Mouse (Mus musculus) thymus, postnatal 25 days (tissue): ENCODE measurements around the gene Rbms2.
"Not testable (repeated sequence)": the region's sequence is repeated elsewhere in the genome, so short reads cannot be mapped to it uniquely, and the experiment has no call there.

Experiments
- DNase-seq: peaks from one replicate; pipeline ENCODE4 v3.0.0; 2022

Gene Rbms2

DNA sequence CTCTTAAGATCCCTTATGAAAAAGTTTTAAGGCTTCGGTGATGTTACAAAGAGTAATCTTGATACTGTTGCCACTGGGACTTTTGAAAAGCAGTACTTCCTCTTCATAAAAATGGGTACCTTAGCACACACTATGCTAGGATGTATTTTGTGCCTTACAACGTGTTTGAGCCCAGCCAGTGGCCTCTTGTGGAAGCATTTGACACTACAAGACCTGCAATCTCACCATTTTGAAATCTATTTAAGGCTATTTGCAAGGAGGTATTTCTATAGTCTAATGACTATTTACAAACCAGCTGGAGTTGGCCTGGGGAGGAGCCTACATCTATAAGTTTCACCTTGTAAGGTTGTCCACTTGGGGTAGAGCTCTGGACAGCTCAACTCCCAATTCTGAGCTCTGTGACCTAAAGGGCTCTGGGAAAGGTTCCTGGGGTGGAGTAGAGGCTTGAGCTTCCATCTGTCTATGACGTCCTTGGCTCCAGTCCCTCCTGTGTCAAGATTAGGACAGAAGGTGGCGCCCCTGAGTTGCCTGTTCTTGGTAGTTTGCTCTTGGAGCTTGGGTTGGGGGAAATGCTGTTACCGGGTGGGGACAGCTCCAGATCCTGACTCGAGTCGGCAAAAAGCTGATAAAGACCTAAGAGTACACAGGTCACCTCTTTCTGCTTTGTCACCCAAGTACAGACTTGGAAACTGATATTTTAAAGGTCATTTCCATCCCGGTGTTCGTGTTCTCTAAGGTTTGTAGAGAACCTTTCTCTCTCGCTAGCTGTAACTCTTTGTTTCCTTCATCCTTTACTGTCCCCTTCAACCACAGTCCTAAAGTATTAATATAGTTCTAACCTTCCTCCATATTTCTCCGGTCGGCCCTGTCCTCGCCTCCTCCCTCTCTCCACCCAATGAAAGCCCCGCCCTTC, 89.2 kb downstream of the Rbms2 start:
- peak; percentile 94 for DNase-seq

DNA sequence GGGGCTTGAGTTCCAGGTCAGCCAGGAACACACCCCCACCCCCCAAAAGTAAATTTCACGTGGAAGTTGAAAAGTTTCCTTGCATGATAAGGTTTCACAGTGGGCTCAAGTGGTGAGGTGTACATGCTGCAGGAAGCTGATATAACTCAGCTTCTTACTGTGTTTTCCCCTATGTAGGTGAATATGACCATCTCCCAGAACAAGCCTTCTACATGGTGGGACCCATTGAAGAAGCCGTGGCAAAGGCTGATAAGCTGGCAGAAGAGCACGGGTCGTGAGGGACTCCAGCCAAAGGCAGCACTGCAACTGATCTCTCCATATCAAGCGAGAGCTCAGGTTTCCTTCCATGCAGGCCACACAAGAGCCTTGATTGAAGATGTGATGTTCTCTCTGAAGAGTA, 90.3 kb downstream of the Rbms2 start:
- no peak for DNase-seq

DNA sequence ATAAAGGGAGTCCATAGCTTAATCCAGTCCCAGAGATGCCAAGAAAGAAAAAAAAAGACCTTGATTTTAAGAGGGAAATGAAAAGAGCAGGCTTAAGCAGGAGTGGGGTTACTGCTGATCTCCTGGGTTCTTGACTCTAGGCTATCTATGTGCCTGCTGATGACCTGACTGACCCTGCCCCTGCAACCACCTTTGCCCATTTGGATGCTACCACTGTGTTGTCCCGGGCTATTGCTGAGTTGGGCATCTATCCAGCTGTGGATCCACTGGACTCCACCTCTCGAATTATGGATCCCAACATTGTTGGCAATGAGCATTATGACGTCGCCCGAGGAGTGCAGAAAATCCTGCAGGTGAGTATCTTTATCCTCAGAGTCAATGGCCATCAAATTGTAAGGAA, 91.9 kb downstream of the Rbms2 start:
- no peak for DNase-seq

DNA sequence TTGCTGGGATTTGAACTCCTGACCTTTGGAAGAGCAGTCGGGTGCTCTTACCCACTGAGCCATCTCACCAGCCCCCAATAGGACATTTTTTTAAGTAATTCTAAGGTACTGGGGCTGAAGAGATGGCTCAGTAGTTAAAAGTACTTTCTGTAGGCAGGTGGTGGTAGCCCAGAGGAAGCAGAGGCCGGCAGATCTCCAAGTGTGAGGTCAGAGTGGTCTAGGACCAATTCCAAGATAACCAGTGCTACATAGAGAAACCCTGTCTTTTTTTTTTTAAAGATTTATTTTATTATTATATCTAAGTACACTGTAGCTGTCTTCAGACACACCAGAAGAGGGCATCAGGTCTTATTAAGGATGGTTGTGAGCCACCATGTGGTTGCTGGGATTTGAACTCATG, 92.9 kb downstream of the Rbms2 start:
- DNase-seq, result not testable (repeated sequence)

DNA sequence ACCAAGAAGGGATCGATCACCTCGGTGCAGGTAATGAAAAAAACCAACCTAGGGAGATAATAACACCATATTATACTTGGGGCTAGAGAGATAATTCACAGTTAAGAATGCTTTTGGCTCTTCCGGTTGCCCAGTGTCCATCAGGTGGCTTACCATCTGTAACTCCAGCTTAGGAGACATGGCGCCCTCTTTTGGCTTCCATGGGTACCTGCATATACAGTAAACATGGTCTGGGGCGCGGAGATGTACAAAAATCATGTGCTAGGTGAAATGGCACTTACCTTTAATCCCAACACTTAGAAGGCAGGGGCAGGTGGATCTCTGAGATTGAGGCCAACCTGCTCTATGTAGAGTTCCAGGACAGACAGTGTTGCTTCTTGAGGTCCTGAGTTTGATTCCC, 93.7 kb downstream of the Rbms2 start:
- peak; percentile 38 for DNase-seq

DNA sequence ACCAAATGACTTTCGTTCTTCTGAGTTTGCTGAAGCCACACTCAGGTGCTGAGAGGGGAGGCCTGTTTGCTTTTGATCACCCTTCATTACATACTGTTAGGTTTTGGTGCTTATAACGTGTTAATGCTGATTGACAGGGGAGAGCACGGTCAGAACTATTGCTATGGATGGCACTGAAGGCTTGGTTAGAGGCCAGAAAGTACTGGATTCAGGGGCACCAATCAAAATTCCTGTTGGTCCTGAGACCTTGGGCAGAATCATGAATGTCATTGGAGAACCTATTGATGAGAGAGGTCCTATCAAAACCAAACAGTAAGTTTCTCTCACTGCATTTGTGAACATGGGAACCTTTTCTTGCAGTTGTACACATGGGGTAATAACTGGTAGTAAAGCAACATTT, 95.9 kb downstream of the Rbms2 start:
- no peak for DNase-seq

DNA sequence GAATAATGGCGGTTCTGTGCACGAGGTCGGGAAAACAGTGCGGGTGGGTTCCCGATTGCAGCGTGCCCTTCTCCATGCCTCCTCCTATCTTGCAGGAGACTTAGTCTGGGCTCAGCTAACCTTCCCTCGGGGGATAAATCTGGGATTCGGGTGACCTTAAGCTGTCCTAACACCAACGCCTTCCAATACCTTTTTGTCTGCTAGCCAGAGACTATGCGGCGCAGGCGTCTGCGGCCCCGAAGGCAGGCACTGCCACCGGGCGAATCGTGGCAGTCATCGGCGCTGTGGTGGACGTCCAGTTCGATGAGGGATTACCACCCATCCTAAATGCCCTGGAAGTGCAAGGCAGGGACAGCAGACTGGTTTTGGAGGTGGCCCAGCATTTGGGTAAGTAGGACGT, 96.4 kb downstream of the Rbms2 start:
- no peak for DNase-seq

DNA sequence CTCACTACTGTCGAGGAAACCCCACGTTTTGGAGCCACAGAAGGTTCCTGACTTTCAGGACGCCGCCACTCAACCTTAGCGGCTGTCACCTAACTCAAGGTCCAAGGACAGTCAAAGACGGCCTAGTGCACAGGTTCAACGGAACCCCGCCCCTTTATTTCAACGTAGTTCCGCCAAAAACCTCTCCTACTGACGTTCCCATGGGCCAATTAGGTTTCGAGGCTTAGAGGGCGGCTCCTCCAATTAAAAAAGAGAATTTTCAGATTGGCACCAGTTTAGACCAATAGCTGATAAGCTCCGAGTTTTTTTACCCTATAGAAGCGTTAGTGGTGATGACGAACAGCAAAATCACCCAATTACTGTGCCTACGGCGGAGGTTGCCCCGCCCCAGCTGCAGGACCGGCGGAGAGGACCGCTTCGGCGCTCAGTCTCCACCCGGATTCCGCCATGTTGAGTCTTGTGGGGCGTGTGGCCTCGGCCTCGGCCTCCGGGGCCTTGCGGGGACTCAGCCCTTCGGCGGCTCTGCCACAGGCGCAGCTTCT, 97.1 kb downstream of the Rbms2 start, which contains the start of gene Atp5b:
TSS of gene Atp5b (plus strand) at position 394 of the 542 bp plus-strand sequence.
- DNase-seq, result peak; percentile 98

DNA sequence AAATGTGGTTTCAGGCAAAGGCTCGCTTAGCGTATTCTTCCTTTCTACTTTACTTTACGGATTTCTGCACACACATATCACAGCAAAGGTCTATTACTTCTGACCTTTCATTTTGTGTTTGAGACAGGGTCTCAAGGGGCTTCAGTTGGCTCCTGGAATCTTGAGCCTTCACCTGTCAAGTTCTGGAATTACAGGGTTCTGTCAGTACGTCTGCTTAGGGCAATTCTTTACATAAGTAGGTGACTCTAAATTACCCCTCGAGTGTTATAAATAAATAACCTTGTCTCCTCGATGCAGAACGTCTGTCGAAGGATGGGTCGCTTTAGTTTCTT, 97.7 kb downstream of the Rbms2 start:
- no peak for DNase-seq

DNA sequence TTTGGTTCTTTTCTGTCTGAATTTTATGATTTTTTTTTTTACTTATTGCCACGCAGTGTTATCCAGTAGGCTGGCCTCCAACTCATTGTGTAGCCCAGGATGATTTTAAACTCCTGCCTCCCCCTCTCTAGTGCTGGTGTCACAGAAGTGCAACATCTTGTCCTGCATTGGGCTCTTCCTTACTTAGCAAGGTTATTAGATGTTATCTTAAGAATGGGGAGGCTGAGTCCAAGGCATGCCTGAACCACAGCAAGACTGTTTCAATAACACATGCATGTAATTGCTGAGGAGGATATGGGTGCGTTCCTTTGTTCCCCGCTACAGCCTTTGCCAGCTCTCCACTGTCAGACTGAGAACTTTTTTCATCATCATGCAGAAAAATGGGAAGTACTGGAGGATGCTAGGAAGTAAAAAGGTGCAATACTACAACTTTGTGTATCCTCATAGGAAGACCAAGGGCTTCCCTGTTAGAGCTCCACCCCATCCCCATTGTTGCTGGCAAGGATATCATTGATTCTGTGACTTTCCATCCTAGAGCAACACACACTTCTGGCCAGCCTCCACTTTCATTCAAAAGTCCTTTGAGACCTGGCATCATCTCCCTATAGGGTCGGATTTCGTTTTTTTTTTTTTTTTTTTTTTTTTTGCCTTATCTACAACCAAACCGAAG, 98.2 kb downstream of the Rbms2 start:
- DNase-seq, result no peak
